Mouse (Mus musculus): Measurements from ENCODE around the gene Frk. TPM values are rescaled to one million over a fixed set of nuclear protein-coding genes. Genes with fewer than 3 reads are reported as not detected.
"Not testable (repeated sequence)": the region's sequence is repeated elsewhere in the genome, so short reads cannot be mapped to it uniquely, and the experiment has no call there.

Gene Frk
- polyA plus RNA-seq, 1 experiment from 2014 or later, result 0.82 TPM

GRCm38 (mm10) chr10:34512551-34512950, 29.4 kb downstream of the Frk start:
- 59% methylated on average over 4 of the region's 4 CpGs for WGBS
- H3K27me3 ChIP-seq, result no peaks in the 10 kb centered on the region
- peaks cover 5% of the 10 kb centered on the region; the same call in 1 of the 2 replicates for H3K4me1 ChIP-seq (replicated peaks)
- H3K9ac ChIP-seq, result no peak overlapping the region
- H3K36me3 ChIP-seq, result no peaks in the 10 kb centered on the region
- no peak overlapping the region for H3K4me2 ChIP-seq
- no peak overlapping the region for H3K4me3 ChIP-seq
- 0 out of 2 replicates have a peak overlapping the region, but pooled peaks have one; percentile 1 for H3K27ac ChIP-seq
- no peaks in the 10 kb centered on the region for H3K9me3 ChIP-seq
- ATAC-seq (ENCODE audit: low FRiP score), result no peak

- H3K4me2 ChIP-seq, result no peak overlapping the region
- no peaks in the 10 kb centered on the region for H3K36me3 ChIP-seq
- ATAC-seq (ENCODE audit: low FRiP score), result no peak
- no peaks in the 10 kb centered on the region for H3K9me3 ChIP-seq
- no peak overlapping the region for H3K9ac ChIP-seq
- no peak overlapping the region for H3K27ac ChIP-seq
- no peaks in the 10 kb centered on the region for H3K27me3 ChIP-seq
- 95% methylated on average over 1 of the region's 1 CpGs for WGBS
- no peak overlapping the region for H3K4me3 ChIP-seq
- H3K4me1 ChIP-seq (replicated peaks), result no peaks in the 10 kb centered on the region
These were observed 42.4 kb downstream of the Frk start for GRCm38 (mm10) chr10:34525598-34525997.

GRCm38 (mm10) chr10:34531766-34532165, 48.6 kb downstream of the Frk start:
- no peaks in the 10 kb centered on the region for H3K4me1 ChIP-seq (replicated peaks)
- H3K27me3 ChIP-seq, result no peaks in the 10 kb centered on the region
- no peaks in the 10 kb centered on the region for H3K9me3 ChIP-seq
- 73% methylated on average over 1 of the region's 1 CpGs for WGBS
- no peak overlapping the region for H3K4me3 ChIP-seq
- H3K4me2 ChIP-seq, result no peak overlapping the region
- no peaks in the 10 kb centered on the region for H3K36me3 ChIP-seq
- no peak overlapping the region for H3K27ac ChIP-seq
- no peak for ATAC-seq (ENCODE audit: low FRiP score)
- no peak overlapping the region for H3K9ac ChIP-seq

GRCm38 (mm10) chr10:34532507-34532906, 49.3 kb downstream of the Frk start:
- Histone ChIP-seq H3K4me3 (no peak overlapping the region), H3K9me3 (no peaks in the 10 kb centered on the region), H3K4me2 (no peak overlapping the region), H3K27me3 (no peaks in the 10 kb centered on the region), H3K27ac (no peak overlapping the region), H3K36me3 (no peaks in the 10 kb centered on the region), H3K9ac (no peak overlapping the region), H3K4me1 (replicated peaks) (no peaks in the 10 kb centered on the region)
- no peak for ATAC-seq (ENCODE audit: low FRiP score)
- 91% methylated on average over 1 of the region's 1 CpGs for WGBS

- H3K4me3 ChIP-seq, result no peak overlapping the region
- H3K27me3 ChIP-seq, result no peaks in the 10 kb centered on the region
- H3K9me3 ChIP-seq, result no peaks in the 10 kb centered on the region
- no peak overlapping the region for H3K27ac ChIP-seq
- WGBS, result 92% methylated on average over 2 of the region's 2 CpGs
- H3K9ac ChIP-seq, result no peak overlapping the region
- ATAC-seq (ENCODE audit: low FRiP score), result no peak
- H3K4me2 ChIP-seq, result no peak overlapping the region
- H3K4me1 ChIP-seq (replicated peaks), result no peaks in the 10 kb centered on the region
- no peaks in the 10 kb centered on the region for H3K36me3 ChIP-seq
These were observed 57.5 kb downstream of the Frk start for GRCm38 (mm10) chr10:34540687-34541086.

- WGBS, result 94% methylated on average over 3 of the region's 3 CpGs
- no peak overlapping the region for H3K27ac ChIP-seq
- H3K4me2 ChIP-seq, result no peak overlapping the region
- no peaks in the 10 kb centered on the region for H3K4me1 ChIP-seq (replicated peaks)
- no peak overlapping the region for H3K4me3 ChIP-seq
- no peaks in the 10 kb centered on the region for H3K9me3 ChIP-seq
- no peaks in the 10 kb centered on the region for H3K27me3 ChIP-seq
- no peaks in the 10 kb centered on the region for H3K36me3 ChIP-seq
- no peak overlapping the region for H3K9ac ChIP-seq
- no peak for ATAC-seq (ENCODE audit: low FRiP score)
These were observed 58.7 kb downstream of the Frk start for GRCm38 (mm10) chr10:34541717-34542490.

- Histone ChIP-seq H3K27ac (no peak overlapping the region), H3K36me3 (no peaks in the 10 kb centered on the region), H3K4me1 (replicated peaks) (0 out of 2 replicates have a peak, but pooled peaks cover 3% of the 10 kb centered on the region), H3K4me3 (no peak overlapping the region), H3K4me2 (no peak overlapping the region), H3K9ac (no peak overlapping the region), H3K9me3 (no peaks in the 10 kb centered on the region), H3K27me3 (no peaks in the 10 kb centered on the region)
- 0 out of 2 replicates have a peak, but pooled peaks have one; percentile 49 for ATAC-seq (ENCODE audit: low FRiP score)
- WGBS, result 63% methylated on average over 5 of the region's 5 CpGs
These were observed 67.4 kb downstream of the Frk start for GRCm38 (mm10) chr10:34550612-34551011.

- Histone ChIP-seq H3K36me3 (no peaks in the 10 kb centered on the region), H3K27ac (no peak overlapping the region), H3K4me2 (no peak overlapping the region), H3K4me1 (replicated peaks) (0 out of 2 replicates have a peak, but pooled peaks cover 3% of the 10 kb centered on the region), H3K9me3 (no peaks in the 10 kb centered on the region), H3K9ac (no peak overlapping the region), H3K4me3 (no peak overlapping the region), H3K27me3 (no peaks in the 10 kb centered on the region)
- WGBS, result 83% methylated on average over 5 of the region's 5 CpGs
- ATAC-seq (ENCODE audit: low FRiP score), result no peak
These were observed 68.4 kb downstream of the Frk start for GRCm38 (mm10) chr10:34551636-34552035.

GRCm38 (mm10) chr10:34563518-34564176, 80.4 kb downstream of the Frk start:
- no peak overlapping the region for H3K4me3 ChIP-seq
- ATAC-seq (ENCODE audit: low FRiP score), result no peak
- no peak overlapping the region for H3K4me2 ChIP-seq
- H3K9me3 ChIP-seq, result no peaks in the 10 kb centered on the region
- H3K27ac ChIP-seq, result no peak overlapping the region
- H3K27me3 ChIP-seq, result no peaks in the 10 kb centered on the region
- H3K4me1 ChIP-seq (replicated peaks), result no peaks in the 10 kb centered on the region
- H3K36me3 ChIP-seq, result no peaks in the 10 kb centered on the region
- no peak overlapping the region for H3K9ac ChIP-seq
- 94% methylated on average over 1 of the region's 1 CpGs for WGBS

GRCm38 (mm10) chr10:34615474-34615873, 132.3 kb downstream of the Frk start:
- Histone ChIP-seq H3K27ac (no peak overlapping the region), H3K4me2 (no peak overlapping the region), H3K4me3 (no peak overlapping the region), H3K36me3 (no peaks in the 10 kb centered on the region), H3K4me1 (replicated peaks) (no peaks in the 10 kb centered on the region), H3K9ac (no peak overlapping the region), H3K27me3 (no peaks in the 10 kb centered on the region), H3K9me3 (no peaks in the 10 kb centered on the region)
- no peak for ATAC-seq (ENCODE audit: low FRiP score)

- 68% methylated on average over 2 of the region's 2 CpGs for WGBS
- H3K4me1 ChIP-seq (replicated peaks), result no peaks in the 10 kb centered on the region
- no peak for ATAC-seq (ENCODE audit: low FRiP score)
These were observed 134.0 kb downstream of the Frk start for GRCm38 (mm10) chr10:34617216-34617615.

GRCm38 (mm10) chr10:34618490-34618889, 135.3 kb downstream of the Frk start:
- no peak overlapping the region for H3K27ac ChIP-seq
- no peak for ATAC-seq (ENCODE audit: low FRiP score)
- no peak overlapping the region for H3K4me3 ChIP-seq
- H3K36me3 ChIP-seq, result no peaks in the 10 kb centered on the region
- WGBS, result 77% methylated on average over 3 of the region's 3 CpGs
- no peaks in the 10 kb centered on the region for H3K9me3 ChIP-seq
- no peaks in the 10 kb centered on the region for H3K27me3 ChIP-seq
- no peak overlapping the region for H3K4me2 ChIP-seq
- no peaks in the 10 kb centered on the region for H3K4me1 ChIP-seq (replicated peaks)
- H3K9ac ChIP-seq, result no peak overlapping the region

More at GRCm38 (mm10) chr10:34617216-34617615, 134.0 kb downstream of the Frk start:
- H3K9ac ChIP-seq, result no peak overlapping the region
- no peak overlapping the region for H3K4me3 ChIP-seq
- no peak overlapping the region for H3K27ac ChIP-seq
- H3K9me3 ChIP-seq, result no peaks in the 10 kb centered on the region
- H3K27me3 ChIP-seq, result no peaks in the 10 kb centered on the region
- no peaks in the 10 kb centered on the region for H3K36me3 ChIP-seq
- H3K4me2 ChIP-seq, result no peak overlapping the region

GRCm38 (mm10) chr10:34620540-34620939, 137.3 kb downstream of the Frk start:
- H3K27ac ChIP-seq; H3K36me3 ChIP-seq; H3K27me3 ChIP-seq; H3K4me1 ChIP-seq (replicated peaks); H3K4me3 ChIP-seq; H3K9ac ChIP-seq; H3K9me3 ChIP-seq; ATAC-seq (ENCODE audit: low FRiP score); H3K4me2 ChIP-seq: not testable (repeated sequence)
- 89% methylated on average over 8 of the region's 8 CpGs for WGBS
